Mouse (Mus musculus) midbrain, embryonic 14.5 days (tissue): ENCODE data around the gene Dtd2. TPM values are rescaled to one million over a fixed set of nuclear protein-coding genes. Genes with fewer than 3 reads are reported as not detected.

ENCODE experiments used
- ATAC-seq: fragments of 200-750 bp; cut with Nextera tagmentation; 2 replicates; pipeline ENCODE4 v1.8.0; 2017; ENCODE audit warnings: moderate number of reproducible peaks, moderate library complexity; ENCODE audit not compliant: low FRiP score, low TSS enrichment
- DNase-seq: peaks from one replicate; pipeline ENCODE4 v3.0.0-alpha.2; 2015
- H3K27ac ChIP-seq: fragments of 300-500 bp; sonication (generic); replicated peaks from 2 replicates; pipeline ENCODE4 v1.5.1; 2014; ENCODE audit warnings: mild to moderate bottlenecking, low read depth, low read length, moderate library complexity
- H3K27me3 ChIP-seq: fragments of 300-500 bp; sonication (generic); 2 replicates; pipeline ENCODE4 v1.6.1; 2014; ENCODE audit warnings: low read length, control low read depth, mixed read lengths; ENCODE audit not compliant: control insufficient read depth, insufficient read depth
- H3K36me3 ChIP-seq: fragments of 300-500 bp; sonication (generic); 2 replicates; pipeline ENCODE4 v1.6.1; 2014; ENCODE audit warnings: low read length, control low read depth; ENCODE audit not compliant: control insufficient read depth, insufficient read depth
- H3K4me1 ChIP-seq: fragments of 300-500 bp; sonication (generic); 2 replicates; pipeline ENCODE4 v1.6.1; 2014; ENCODE audit warnings: mild to moderate bottlenecking, antibody characterized with exemption, low read length, control low read depth; ENCODE audit not compliant: control insufficient read depth, insufficient read depth
- H3K4me2 ChIP-seq: fragments of 300-500 bp; sonication (generic); 2 replicates; pipeline ENCODE4 v1.6.1; 2014; ENCODE audit warnings: mild to moderate bottlenecking, low read length, moderate library complexity
- H3K4me3 ChIP-seq: fragments of 300-500 bp; sonication (generic); replicated peaks from 2 replicates; pipeline ENCODE4 v1.5.1; 2014; ENCODE audit warnings: low read depth, low read length
- H3K9ac ChIP-seq: fragments of 300-500 bp; sonication (generic); replicated peaks from 2 replicates; pipeline ENCODE4 v1.6.1; 2014; ENCODE audit warnings: mild to moderate bottlenecking, low read length, moderate library complexity
- H3K9me3 ChIP-seq: fragments of 300-500 bp; sonication (generic); 2 replicates; pipeline ENCODE4 v1.6.1; 2016; ENCODE audit warnings: low read length, control low read depth, mixed read lengths; ENCODE audit not compliant: control insufficient read depth
- WGBS: fragments of 180-500 bp; shearing (Covaris S2); extraction: QIAGEN DNeasy Blood & Tissue Kit; methylation state at CpG from one replicate; pipeline ENCODE4 v1.1.7; 2014; 5-methylcytosine and 5-hydroxymethylcytosine counted together
- polyA plus RNA-seq: library from polyadenylated mRNA; unstranded; fragments of >200 nt; fragmentation: Nextera tagmentation; extraction: Ambion mirVana; gene quantifications from 2 replicates; pipeline ENCODE4 v1.2.1, GENCODE M21; 2014

Dtd2 gene
- polyA plus RNA-seq, 1 experiment from 2014 or later, result 21.2 TPM

- ATAC-seq (no peak), DNase-seq (no peak)
- Histone ChIP-seq H3K9ac (no peak overlapping the region), H3K9me3 (no peaks in the 10 kb centered on the region), H3K4me3 (no peak overlapping the region), H3K36me3 (no peaks in the 10 kb centered on the region), H3K4me2 (no peak overlapping the region), H3K27ac (no peak overlapping the region), H3K4me1 (peaks cover 3% of the 10 kb centered on the region; the same call in 1 of the 2 replicates), H3K27me3 (no peaks in the 10 kb centered on the region)
- WGBS, result 92% methylated on average over 5 of the region's 5 CpGs
Observed at GRCm38 (mm10) chr12:51972269-51973065, 33.8 kb downstream of the Dtd2 start.

- peak within 1 kb of the TSS; percentile 84 for H3K9ac ChIP-seq
- peak within 1 kb of the TSS; percentile 78 for H3K4me2 ChIP-seq
- H3K4me3 ChIP-seq, result peak within 1 kb of the TSS; percentile 96
- DNase-seq (peak; percentile 94), ATAC-seq (peak; percentile 96)
- H3K4me1 ChIP-seq, result peaks cover 3% of the 10 kb centered on the region; the same call in 1 of the 2 replicates
- no peaks in the 10 kb centered on the region for H3K9me3 ChIP-seq
- H3K27me3 ChIP-seq, result no peaks in the 10 kb centered on the region
- H3K27ac ChIP-seq, result peak within 1 kb of the TSS; percentile 86
- H3K36me3 ChIP-seq, result no peaks in the 10 kb centered on the region
- 1% methylated on average over 52 of the region's 53 CpGs for WGBS
Observed at GRCm38 (mm10) chr12:51971070-51971664, 35.1 kb downstream of the Dtd2 start, which contains the start of gene Heatr5a. TSS of gene Heatr5a (minus strand) at chr12:51971321.

- H3K9ac ChIP-seq, result peak overlapping the region; percentile 84
- no peaks in the 10 kb centered on the region for H3K27me3 ChIP-seq
- H3K4me2 ChIP-seq, result peak overlapping the region; percentile 78
- no peaks in the 10 kb centered on the region for H3K36me3 ChIP-seq
- DNase-seq (peak; percentile 51), ATAC-seq (no peak)
- H3K27ac ChIP-seq, result peak overlapping the region; percentile 86
- peaks cover 3% of the 10 kb centered on the region; the same call in 1 of the 2 replicates for H3K4me1 ChIP-seq
- peak overlapping the region; percentile 96 for H3K4me3 ChIP-seq
- 2% methylated on average over 35 of the region's 35 CpGs for WGBS
- H3K9me3 ChIP-seq, result no peaks in the 10 kb centered on the region
Observed at GRCm38 (mm10) chr12:51970352-51971069, 35.8 kb downstream of the Dtd2 start.

- Histone ChIP-seq H3K4me2 (peak overlapping the region; percentile 78), H3K27me3 (no peaks in the 10 kb centered on the region), H3K4me3 (peak overlapping the region; percentile 96), H3K36me3 (no peaks in the 10 kb centered on the region), H3K9me3 (no peaks in the 10 kb centered on the region), H3K9ac (no peak overlapping the region), H3K27ac (no peak overlapping the region), H3K4me1 (peaks cover 3% of the 10 kb centered on the region; the same call in 1 of the 2 replicates)
- WGBS, result 28% methylated on average over 7 of the region's 7 CpGs
- DNase-seq, result no peak
- ATAC-seq, result no peak
Observed at GRCm38 (mm10) chr12:51969876-51970275, 36.4 kb downstream of the Dtd2 start.

GRCm38 (mm10) chr12:51969092-51969491 is 37.2 kb downstream of the Dtd2 start:
- WGBS, result 91% methylated on average over 2 of the region's 2 CpGs
- Histone ChIP-seq H3K4me2 (no peak overlapping the region), H3K4me3 (no peak overlapping the region), H3K27me3 (no peaks in the 10 kb centered on the region), H3K4me1 (peaks cover 3% of the 10 kb centered on the region; the same call in 1 of the 2 replicates), H3K27ac (no peak overlapping the region), H3K9ac (no peak overlapping the region), H3K9me3 (no peaks in the 10 kb centered on the region), H3K36me3 (no peaks in the 10 kb centered on the region)
- DNase-seq (no peak), ATAC-seq (no peak)

GRCm38 (mm10) chr12:51967915-51968595 is 38.2 kb downstream of the Dtd2 start:
- no peaks in the 10 kb centered on the region for H3K9me3 ChIP-seq
- H3K4me1 ChIP-seq, result peaks cover 3% of the 10 kb centered on the region; the same call in 1 of the 2 replicates
- H3K36me3 ChIP-seq, result no peaks in the 10 kb centered on the region
- no peak for ATAC-seq
- no peak overlapping the region for H3K4me2 ChIP-seq
- H3K4me3 ChIP-seq, result no peak overlapping the region
- H3K27ac ChIP-seq, result no peak overlapping the region
- no peak overlapping the region for H3K9ac ChIP-seq
- no peak for DNase-seq
- WGBS, result 83% methylated on average over 9 of the region's 9 CpGs
- H3K27me3 ChIP-seq, result no peaks in the 10 kb centered on the region

GRCm38 (mm10) chr12:51957626-51958025 is 48.7 kb downstream of the Dtd2 start:
- Histone ChIP-seq H3K27ac (no peak overlapping the region), H3K36me3 (peaks cover 16% of the 10 kb centered on the region; the same call in 1 of the 2 replicates), H3K27me3 (no peaks in the 10 kb centered on the region), H3K4me3 (no peak overlapping the region), H3K4me2 (no peak overlapping the region), H3K9ac (no peak overlapping the region), H3K4me1 (no peaks in the 10 kb centered on the region), H3K9me3 (no peaks in the 10 kb centered on the region)
- DNase-seq (peak; percentile 16), ATAC-seq (no peak)
- 92% methylated on average over 6 of the region's 6 CpGs for WGBS

GRCm38 (mm10) chr12:51952309-51952708 is 54.0 kb downstream of the Dtd2 start:
- Histone ChIP-seq H3K9me3 (no peaks in the 10 kb centered on the region), H3K4me2 (no peak overlapping the region), H3K27ac (no peak overlapping the region), H3K9ac (no peak overlapping the region), H3K36me3 (peaks cover 52% of the 10 kb centered on the region), H3K4me3 (no peak overlapping the region), H3K4me1 (no peaks in the 10 kb centered on the region), H3K27me3 (no peaks in the 10 kb centered on the region)
- DNase-seq, result no peak
- WGBS, result 90% methylated on average over 10 of the region's 10 CpGs
- ATAC-seq, result no peak
